Mouse (Mus musculus): Measurements from ENCODE around the gene Supt6.

- TF ChIP-seq JUN (IDR thresholded peaks at IDR 0.05; ENCODE audit: insufficient read depth, low read depth, low read length) (no peak), POLR2A (IDR thresholded peaks at IDR 0.05; ENCODE audit: low read depth, low read length) (peak; percentile 81), TBP (conservative IDR thresholded peaks at IDR 0.05; ENCODE audit: low read depth, low read length) (peak; percentile 33; the same call in 1 of the 2 replicates), CHD2 (IDR thresholded peaks at IDR 0.05; ENCODE audit: low read length) (no peak), GABPA (IDR thresholded peaks at IDR 0.05; ENCODE audit: insufficient replicate concordance, low read depth, low read length) (no peak), ZC3H11A (IDR thresholded peaks at IDR 0.05; ENCODE audit: low read depth, low read length) (no peak), ZNF384 (IDR thresholded peaks at IDR 0.05; ENCODE audit: low read depth, low read length) (no peak), E2F4 (IDR thresholded peaks at IDR 0.05; ENCODE audit: insufficient replicate concordance, low read depth, low read length) (no peak), CTCF (conservative IDR thresholded peaks at IDR 0.05 in 1 of 2, IDR thresholded peaks at IDR 0.05 in 1 of 2; ENCODE audit: low read depth in 2 of 2, low read length in 2 of 2) (no peak), ZKSCAN1 (IDR thresholded peaks at IDR 0.05; ENCODE audit: borderline replicate concordance, low read depth, low read length) (no peak), USF1 (IDR thresholded peaks at IDR 0.05; ENCODE audit: low read depth, low read length) (no peak)
Observed at GRCm38 (mm10) chr11:78176402-78176862, 69.4 kb downstream of the Supt6 start, which contains the start of the genes Nek8 and Tlcd1.

Measured in CH12.LX (cell line).